Mouse (Mus musculus) embryonic fibroblast, embryonic 13.5 days (primary cell): Measurements from ENCODE around the gene Pard3b.

ENCODE experiments used
- CTCF ChIP-seq: IDR thresholded peaks from 2 replicates; pipeline ENCODE4 v1.5.1; 2011; ENCODE audit warnings: mild to moderate bottlenecking, control low read depth, low read length, moderate library complexity, borderline replicate concordance; ENCODE audit not compliant: insufficient read depth
- POLR2A ChIP-seq: IDR thresholded peaks from 2 replicates; pipeline ENCODE4 v1.6.1; 2011; ENCODE audit warnings: low read depth, mild to moderate bottlenecking, control low read depth, low read length, moderate library complexity

DNA sequence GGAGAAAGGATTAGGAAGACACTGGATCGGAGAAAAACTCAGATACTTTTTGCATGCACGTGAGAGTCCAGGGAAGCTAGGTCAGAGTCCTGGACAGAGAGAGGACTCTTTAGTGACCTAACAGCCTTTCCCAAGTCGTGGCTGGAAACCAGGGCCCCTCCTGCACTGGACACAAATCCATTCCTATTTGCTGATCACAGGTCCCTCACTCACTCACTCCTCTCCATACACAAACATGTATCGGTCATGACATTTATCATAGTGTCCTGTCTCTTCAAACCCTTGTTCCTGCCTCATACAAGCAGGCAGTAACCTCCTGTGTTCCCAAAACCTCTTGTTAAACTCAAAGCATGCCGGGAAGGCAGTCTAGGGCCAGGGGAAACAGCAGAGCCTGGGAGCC is 1028.2 kb downstream of the Pard3b start:
- TF ChIP-seq CTCF = no peak
- TF ChIP-seq POLR2A = no peak
